Mouse (Mus musculus) layer of hippocampus, adult 9-10 months (tissue): ENCODE results near the gene Rnf225.
"Not testable (repeated sequence)": the region's sequence is repeated elsewhere in the genome, so short reads cannot be mapped to it uniquely, and the experiment has no call there.

Experiments
- DNase-seq: peaks from one replicate; pipeline ENCODE4 v3.0.0; 2022; ENCODE audit warnings: low spot score

Gene Rnf225

DNA sequence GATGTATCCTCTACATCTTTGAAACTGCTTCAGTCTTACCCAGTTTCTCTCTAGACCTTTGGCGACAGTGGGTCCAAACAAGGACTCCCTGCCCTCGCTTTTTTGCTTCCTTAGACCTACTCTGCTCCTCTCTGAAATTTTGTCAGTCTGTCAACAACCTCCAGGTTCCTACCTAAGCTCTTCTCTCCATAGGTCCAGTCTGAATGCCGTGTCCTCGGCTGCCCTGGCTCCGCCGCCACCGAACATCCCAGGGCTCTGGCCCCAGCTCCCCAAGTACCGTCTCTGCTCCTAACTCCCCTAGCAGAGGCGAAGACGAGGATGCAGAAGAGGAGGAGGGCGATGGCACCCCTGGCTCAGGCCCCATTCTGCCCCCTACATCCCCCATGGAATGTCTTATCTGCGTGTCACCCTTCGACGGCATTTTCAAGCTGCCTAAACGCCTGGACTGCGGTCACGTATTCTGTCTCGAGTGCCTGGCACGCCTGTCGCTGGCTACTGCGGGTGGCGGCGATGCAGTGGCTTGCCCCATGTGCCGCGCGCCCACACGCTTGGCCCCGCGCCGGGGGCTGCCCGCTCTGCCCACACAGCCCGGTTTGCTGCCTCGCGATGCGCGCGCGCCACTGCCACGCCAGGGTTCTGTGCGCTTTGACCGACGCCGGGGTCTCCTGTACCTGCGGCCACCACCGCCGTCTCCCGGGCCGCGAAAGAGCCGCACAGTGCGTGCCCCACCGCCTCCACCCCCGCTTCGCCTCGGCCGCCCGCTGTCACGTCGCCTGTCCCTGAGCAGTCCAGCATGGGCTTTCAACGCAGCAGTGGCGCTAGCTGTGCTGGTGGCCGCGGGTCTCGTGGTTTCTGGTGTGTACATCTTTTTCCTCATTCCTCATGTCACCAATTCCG is 725 bp downstream of the Rnf225 start:
- no peak for DNase-seq

DNA sequence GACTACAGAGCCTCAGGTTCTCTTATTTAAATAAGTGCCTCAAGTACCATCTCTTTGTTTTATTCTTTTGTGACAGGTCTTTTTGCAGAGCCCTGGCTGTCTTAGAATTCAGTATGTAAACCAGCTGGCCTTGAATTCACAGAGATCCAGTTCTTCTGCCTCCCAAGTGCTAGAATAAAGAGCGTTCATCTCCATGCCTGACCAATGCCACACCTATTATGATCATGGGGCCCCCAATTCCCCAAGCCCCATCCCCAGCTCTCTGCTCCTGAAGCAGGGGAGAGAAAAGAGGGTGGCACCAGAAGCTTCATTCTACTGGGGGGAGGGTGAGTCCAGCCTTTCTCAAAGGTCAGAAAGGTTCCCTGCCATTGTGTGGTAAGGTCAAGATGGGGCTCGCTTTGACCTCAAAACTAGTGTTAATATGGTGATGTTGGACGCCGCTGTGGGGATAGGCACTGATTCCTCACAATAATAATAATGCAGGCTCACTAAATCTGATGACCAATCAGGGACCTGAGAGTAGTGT is 6.5 kb downstream of the Rnf225 start:
- DNase-seq, result no peak

DNA sequence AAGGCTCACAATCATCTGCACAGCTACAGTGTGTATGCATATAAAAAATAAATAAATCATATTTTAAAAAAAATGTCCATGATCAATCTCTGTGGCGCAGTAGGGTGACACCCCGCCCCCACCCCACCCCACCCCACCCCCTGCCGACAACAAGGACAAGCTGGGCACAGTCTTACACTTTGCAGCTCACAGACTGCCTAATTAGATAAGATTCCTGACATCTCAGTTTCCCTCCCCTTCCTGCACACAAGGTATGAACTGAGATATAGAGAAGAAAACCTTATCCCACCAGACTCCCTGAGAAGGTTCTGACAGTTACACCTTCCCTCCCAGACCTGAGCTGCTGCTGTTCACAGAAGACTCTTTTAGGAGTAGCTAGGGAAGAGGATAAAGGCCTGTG is 7.6 kb downstream of the Rnf225 start:
- no peak for DNase-seq

DNA sequence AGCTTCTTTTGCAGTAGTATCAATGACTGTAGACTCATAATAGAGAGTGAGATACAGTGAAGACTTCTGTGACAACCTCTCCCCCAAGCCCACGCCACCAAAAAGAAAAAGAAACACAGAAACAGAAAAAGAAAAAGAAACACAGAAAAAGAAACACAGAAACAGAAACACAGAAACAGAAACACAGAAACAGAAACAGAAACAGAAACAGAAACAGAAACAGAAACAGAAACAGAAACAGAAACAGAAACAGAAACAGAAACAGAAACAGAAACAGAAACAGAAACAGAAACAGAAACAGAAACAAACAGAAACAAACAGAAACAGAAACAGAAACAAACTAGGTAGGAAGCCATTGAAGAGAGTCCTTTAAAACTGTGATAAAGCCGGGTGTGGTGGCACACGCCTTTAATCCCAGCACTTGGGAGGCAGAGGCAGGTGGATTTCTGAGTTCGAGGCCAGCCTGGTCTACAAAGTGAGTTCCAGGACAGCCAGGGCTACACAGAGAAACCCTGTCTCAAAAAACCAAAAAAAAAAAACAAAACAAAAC is 10.1 kb downstream of the Rnf225 start:
- not testable (repeated sequence) for DNase-seq

DNA sequence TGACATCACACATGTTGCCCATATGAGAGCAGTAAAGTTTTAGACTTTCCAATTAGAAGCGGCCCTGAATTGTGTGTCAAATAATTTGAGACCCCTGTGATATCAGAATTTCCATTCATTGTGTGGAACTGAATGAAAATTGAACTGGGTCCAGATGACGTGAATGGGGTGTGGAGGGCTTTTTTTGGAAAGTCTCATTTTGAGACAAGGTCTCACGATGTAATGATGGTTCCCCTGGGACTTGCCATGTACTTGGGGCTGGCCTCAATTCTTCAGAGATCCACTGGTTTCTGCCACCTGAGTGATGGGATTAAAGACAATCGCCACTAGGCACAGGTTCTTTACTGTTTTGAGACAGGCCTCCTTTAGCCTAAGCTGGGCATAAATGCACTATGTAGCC is 13.4 kb downstream of the Rnf225 start:
- no peak for DNase-seq

DNA sequence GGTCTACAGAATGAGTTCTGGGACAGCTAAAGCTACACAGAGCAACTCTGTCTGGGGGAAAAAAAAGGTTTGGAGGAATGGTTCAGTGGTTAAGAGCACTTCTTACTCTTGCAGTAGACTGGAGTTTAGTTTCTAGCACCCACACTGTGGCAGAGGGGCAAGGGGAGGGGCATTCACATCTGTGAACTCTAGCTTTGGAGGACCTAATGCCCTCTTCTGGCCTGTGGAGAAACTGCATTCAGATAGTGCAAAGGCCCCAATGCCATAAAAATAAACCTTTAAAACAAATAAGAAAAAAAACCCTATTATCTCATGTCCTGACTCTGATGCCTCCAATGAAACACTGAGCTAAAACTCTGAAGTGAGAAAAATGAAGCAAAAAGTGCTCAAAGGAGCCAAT is 16.3 kb downstream of the Rnf225 start:
- DNase-seq, result no peak

DNA sequence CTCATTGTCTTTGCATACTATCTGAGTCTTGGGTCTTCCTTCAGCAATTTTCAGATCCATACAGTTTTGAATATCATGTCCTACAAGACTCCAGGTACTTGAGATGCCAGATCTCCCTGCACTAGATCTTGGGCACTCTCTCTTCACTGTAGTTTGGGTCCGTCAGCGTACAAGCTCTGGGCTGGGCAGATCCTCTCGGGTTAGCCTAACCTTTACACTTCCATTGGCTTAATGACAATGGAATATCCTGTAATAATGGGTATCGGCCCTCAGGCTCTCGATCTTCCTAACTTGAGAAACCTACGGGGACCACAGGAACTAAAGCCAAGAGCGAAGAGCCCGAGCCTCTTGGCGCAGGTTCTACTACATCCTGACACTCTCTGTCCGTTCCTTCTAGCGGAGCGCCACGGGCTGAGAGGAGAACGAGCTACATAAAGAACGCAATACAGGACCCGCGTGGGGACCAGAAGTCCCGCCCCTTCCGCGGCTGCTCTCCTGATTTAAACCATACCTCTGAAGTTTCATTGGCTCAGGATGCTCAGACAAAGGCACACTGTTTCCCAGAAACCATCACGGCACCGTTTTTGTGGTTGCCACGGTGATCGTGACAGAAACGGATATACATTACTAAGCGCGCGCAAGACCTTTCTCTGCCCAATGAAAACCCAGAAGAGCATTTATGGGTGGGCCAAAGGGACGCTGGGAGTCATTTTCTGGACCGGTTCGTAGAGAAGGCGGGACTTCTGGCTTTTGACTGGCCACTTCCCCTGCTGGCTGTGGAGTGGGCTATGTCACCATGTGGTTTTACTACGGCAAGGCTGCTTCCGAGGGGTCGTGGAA is 22.0 kb downstream of the Rnf225 start:
- peak; percentile 98 for DNase-seq

DNA sequence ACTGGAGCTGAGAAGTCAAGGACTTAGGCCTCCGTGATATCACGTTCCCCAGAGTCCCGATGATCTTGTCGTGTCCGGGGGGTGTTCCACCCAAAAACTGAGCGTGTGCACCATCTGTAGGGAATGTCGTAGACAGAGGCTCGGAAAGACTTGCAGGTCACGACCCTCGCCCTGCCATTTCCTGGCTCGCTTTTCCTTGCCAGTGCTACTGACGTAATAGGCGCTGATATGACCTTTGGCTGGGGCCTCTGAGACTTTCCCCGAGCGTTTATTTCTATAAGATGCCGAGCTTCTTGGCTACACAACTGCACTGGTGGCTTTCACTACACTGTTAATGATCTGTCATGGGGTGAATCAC is 22.6 kb downstream of the Rnf225 start:
- no peak for DNase-seq

DNA sequence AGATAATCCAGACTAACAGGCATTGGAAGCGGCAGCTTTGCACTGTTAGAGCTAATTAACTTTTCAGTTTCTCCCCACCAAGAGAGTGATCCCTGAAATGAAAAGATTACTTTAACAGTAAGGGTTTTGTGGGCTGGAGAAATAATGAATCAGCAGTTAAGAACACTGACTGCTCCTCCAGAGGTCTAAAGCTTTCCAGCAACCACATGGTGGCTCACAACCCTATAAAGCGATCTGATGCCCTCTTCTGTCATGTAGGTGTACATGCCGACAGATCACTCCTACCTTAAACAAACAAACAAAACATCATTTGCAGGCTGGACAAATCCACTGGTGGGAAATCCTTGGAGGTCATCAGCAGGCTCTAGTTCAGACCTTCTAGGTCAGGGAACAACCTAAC is 27.7 kb downstream of the Rnf225 start:
- DNase-seq, result no peak

DNA sequence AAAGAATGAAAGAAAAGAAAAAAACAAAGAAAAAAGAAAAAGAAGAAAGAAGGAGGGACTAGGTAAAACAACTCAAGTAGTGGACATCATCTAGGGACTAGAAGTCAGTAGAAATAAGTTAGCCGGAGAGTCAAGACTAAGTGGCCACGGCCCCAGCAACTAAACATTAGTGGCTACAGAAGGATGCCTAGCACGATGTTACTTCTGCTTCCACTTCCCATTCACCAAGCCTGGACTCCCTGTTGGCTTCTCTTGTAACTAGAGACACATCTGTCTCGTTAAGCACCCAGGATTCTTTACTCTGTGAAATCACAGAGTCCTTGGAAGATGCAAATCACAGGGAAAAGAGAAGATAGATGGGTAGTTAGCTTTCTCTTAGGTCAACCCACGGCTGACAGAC is 30.3 kb downstream of the Rnf225 start:
- DNase-seq, result no peak

DNA sequence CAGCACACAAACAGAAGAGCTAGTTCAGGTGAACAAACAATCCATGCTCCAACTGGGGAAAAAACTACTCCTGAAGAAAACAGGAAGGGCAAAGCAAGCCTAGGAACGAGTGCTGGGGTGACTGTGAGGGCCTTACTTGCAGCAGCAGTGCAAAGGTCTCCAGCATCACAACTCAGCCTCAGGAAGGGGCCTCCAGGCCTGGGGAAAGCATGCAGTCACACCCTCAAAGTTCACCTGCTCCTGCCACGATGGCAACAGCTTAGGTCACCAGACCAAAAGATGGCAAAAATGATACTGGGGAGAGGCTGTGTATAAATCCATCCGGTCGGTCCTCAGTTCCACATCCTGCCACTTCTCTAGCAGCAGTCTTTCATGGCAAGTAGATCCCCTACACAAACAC is 31.7 kb downstream of the Rnf225 start:
- DNase-seq, result no peak

DNA sequence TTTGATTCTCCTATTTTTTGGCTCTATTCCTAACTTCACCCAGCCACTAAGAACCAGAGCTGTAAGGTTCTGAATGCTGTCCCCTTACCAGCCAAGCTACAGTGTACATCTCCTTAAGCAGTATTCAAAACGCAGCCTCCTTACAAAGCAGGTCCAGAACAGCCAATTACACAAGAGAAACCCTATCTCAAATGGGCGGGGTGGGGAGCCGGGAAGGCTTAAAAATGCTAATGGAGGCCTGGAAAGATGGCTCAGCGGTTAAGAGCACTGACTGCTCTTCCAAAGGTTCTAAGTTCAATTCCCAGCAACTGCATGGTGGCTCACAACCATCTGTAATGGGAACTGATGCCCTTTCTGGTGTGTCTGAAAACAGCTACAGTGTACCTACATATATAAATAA is 32.5 kb downstream of the Rnf225 start:
- no peak for DNase-seq

DNA sequence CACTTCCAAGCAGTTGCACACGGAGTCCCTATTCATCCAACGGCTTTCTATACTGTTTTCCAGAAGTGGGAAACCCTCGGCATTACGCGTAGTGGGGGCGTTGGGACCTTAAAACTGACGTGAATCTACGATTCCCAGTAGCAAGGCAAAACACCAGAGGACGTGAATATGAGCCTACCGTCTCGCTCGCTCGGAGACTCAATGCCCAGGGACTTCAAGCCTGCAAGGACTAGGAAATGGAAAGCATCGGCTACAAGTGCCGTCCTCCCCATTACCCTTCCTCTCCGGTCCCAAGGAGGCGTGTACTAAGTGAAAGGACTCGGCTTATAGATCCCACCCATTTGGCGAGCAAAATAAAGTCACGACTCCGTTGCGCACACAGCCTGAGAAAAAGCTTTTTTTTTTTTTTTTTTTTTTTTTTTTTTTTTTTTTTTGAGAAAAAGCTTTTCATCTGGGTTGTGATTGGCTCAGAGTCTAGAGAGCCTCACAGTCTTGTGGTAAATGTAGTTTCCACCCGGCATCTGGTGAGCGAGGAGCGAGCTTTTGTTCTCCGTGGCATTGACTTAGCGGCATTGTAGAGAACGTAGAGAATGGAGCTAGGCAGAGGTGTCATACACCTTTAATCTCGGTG is 34.4 kb downstream of the Rnf225 start:
- DNase-seq, result no peak

DNA sequence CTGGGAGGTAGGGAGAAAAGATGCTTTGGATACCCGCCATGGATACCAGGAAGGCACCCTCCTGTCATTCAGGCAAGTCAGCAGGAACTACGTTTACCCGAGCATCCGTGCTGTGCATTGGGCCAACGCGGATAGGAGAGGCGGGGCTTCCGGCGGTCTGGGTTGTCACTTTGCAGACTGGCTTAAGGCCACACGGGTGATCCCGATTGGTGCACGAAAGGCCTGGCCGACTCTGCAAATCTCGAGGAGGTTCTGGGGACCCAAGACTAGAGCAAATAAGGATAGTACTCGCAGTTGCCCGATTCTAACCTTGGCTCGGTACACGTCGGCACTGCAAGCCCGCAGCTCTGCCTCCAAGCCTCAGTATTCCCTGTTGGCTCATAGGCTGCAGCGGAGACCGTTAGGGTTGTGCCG is 38.5 kb downstream of the Rnf225 start, which contains the start of gene Zfp324:
TSS of gene Zfp324 (plus strand) at position 161 of the 414 bp plus-strand sequence.
- DNase-seq, result peak; percentile 86

DNA sequence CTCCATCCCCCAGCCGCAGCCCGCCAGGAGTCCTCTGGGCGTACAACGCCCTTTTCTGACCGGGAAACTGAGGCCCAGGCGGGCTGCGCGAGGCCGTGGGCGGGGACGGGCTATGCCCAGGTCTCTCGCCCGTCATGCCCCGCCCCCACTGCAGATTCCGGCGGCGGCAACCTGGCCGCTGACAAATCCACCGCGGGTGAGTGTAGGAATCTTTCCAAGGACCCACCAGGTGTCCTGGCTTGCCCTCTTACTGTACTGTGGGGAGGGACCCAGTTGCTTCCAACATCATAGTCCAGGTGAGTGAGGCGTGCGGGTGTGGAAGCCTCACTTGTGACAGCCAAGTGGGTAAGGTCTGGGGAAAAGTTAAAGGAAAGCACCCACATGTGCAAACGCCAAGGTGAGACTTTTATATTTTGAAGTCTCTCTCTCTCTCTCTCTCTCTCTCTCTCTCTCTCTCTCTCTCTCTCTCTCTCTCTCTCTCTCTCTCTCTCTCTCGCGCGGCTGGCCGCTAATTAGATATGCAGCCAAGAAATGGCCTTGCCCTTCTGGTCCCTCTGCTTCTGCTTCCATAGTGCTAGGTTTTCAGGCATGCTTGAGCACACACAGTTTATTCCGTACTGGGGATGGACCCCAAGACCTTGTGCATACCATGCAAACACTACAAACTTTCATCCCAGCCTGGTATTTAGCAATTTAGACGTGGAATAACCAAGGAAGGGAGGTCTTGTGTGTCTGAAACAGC is 39.1 kb downstream of the Rnf225 start:
- no peak for DNase-seq

DNA sequence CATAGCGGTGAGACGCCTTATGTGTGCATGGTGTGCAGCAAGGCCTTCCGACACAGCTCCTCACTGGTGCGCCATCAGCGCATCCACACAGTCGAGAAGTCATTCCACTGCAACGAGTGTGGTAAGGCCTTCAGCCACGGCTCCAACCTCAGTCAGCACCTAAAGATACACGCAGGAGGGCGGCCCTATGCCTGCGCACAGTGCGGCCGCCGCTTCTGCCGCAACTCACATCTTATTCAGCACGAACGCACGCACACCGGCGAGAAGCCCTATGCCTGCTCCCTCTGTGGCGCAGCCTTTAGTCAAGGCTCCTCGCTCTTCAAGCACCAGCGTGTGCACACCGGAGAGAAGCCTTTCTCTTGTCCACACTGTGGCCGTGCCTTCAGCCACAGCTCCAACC is 43.7 kb downstream of the Rnf225 start:
- DNase-seq, result no peak

DNA sequence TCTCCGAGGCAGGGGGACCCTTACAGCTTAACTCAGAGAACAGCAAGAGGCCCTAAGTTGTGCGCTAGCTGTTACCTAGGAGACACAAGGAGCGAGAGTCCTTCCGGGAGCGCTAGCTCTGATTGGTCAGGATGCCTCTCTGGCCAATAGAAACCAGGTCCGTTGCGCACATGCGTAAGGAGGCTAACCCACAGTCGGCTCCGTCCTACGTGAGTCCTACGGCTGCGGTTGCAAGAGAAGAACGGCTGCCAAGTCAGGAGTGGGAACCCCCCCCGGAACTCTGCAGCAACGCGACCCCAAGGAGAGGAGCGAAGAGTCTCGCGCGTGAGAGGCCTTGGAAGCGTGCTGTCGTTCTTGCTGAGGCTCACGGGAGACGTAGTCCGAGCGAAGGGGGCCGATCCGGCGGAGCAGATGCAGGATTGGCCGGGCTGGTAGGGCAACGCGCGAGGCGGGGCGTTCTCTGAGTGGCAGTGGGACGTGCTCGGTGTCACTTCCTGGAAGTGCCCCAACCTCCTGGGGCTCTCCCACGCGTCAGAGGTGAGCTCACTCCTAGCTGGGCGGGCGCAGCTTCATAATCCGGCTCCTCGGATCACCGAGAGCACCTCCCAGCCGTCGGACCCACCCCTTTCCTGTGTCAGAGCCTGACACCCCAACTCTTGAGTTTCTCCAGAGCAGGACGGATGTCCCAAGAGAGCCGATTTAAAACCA is 50.6 kb downstream of the Rnf225 start, which contains the start of gene Zfp446:
TSS of gene Zfp446 (plus strand) at position 167 of the 708 bp plus-strand sequence.
- peak; percentile 97 for DNase-seq

DNA sequence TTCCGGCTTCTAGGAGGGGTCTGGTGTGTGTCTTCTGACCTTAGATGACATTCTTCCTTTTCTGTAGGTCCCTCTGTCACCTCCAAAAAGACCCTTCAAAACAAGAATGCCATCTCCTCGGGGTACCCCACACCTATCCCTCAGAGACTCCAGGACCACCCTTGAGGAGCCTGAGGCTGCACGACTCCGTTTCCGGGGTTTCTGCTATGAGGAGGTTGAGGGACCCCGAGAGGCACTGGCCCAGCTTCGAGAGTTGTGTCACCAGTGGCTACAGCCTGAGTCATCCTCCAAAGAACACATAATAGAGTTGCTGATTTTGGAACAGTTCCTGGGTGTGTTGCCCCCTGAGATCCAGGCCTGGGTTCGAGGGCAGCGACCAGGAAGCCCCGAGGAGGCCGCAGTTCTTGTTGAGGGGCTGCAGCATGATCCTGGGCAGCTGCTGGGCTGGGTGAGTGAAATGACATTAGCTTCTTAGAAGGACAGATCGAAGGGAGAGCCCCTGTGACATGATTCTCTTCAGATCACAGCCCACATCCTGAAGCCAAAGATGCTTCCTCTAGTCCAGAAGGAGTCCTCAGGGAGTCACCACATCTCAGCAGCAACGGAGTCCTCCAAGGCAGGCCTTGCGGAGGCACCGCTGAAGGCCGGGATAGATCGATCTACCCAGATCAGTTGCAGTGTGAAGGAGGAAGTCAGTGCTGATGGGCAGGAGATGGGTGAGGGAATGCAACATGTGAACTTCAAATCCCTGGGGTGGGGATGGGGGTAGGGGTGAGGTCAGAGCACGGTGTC is 51.9 kb downstream of the Rnf225 start:
- no peak for DNase-seq

DNA sequence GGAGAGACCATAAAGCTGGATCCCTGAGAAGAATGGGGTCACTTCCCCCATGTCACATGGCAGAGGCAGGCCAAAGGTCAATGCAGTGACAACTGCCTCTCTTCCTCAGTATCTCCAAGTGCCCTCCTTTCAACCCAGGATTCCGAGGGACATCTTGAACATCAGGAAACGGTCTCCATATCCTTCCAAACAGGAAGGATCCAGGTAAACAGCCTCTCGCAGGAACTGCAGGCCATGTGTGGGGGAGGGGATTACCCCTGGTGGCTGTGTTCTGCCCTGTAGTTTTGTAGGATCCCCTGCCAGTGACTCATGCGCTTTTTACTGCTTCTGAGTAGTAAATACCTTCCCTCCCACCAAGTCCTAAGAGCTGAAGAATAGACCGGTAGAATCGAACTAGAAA is 52.6 kb downstream of the Rnf225 start:
- DNase-seq, result no peak

DNA sequence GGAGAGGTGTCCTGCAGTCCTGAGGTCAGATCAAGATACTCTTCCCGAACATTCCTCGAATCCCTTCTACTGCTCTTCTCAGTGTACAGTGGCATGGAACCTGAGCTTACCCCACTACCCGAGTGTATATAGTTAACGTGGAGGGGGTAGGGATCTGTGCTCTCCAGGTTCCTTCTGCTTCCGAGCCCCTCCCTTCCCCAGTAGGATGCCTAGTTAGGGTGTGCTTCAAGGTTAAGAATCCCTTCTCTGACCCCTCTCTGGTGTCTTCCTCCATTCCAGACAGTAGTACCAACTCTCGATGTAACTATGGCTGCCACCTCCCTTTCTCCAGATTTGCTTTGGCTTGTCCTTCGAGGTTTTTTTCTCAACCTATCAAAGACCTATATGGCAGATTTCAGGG is 53.1 kb downstream of the Rnf225 start:
- no peak for DNase-seq
